7 mouse cellular contexts compared by ENCODE assay signal in genomic region chr16:45120844-45121425, GRCm38 (mm10). TPM values are rescaled to one million over a fixed set of nuclear protein-coding genes. Genes with fewer than 3 reads are reported as not detected.
DNase-seq lines count a peak whose midpoint lies in the region; ATAC-seq lines count a peak whose summit lies in the region.

No protein-coding gene starts in this region.

- peak; percentile 42; the same call in 1 of the 2 replicates for ATAC-seq in heart, embryonic 12.5 days (ENCODE audit: insufficient number of reproducible peaks, low FRiP score)

- peak; percentile 17 for DNase-seq in retina, postnatal 1 day
- no peak for DNase-seq in retina, embryonic 14.5 days (ENCODE audit: low spot score)
- DNase-seq in cerebellum, adult 9-10 months = peak; percentile 70
- peak; percentile 53 to 80 for DNase-seq in kidney, postnatal 36 days
- DNase-seq in skeletal muscle tissue, adult 2 months (ENCODE audit: low read depth, low spot score) = peak; percentile 78
- DNase-seq in embryo, embryonic 10 days (ENCODE audit: low spot score) = no peak

- H3K27ac ChIP-seq in heart, embryonic 12.5 days (ENCODE audit: poor library complexity, severe bottlenecking) = peak overlapping the region; percentile 53

- H3K4me2 ChIP-seq in heart, embryonic 12.5 days = no peak overlapping the region

- no peak overlapping the region for H3K9ac ChIP-seq in heart, embryonic 12.5 days

- H3K4me3 ChIP-seq in heart, embryonic 12.5 days = no peak overlapping the region

- 28% methylated on average over 5 of the region's 5 CpGs for WGBS in heart, embryonic 12.5 days

- no peaks in the 10 kb centered on the region for H3K9me3 ChIP-seq in heart, embryonic 12.5 days (replicated peaks)

- no peaks in the 10 kb centered on the region for H3K27me3 ChIP-seq in heart, embryonic 12.5 days (replicated peaks)

- peaks cover 39% of the 10 kb centered on the region for H3K36me3 ChIP-seq in heart, embryonic 12.5 days

- peaks cover 20% of the 10 kb centered on the region for H3K4me1 ChIP-seq in heart, embryonic 12.5 days (replicated peaks)

RNA-seq across cellular contexts. Expression of gene Ccdc80, which starts 27.7 kb away (rescaled TPM):
- polyA plus RNA-seq in heart, embryonic 12.5 days (2016; fragmentation: Nextera tagmentation; extraction: Ambion mirVana) = 102 TPM in 2 replicates

RNA-seq across cellular contexts. Expression of gene Slc35a5, which starts 37.6 kb away (rescaled TPM):
- polyA plus RNA-seq in heart, embryonic 12.5 days (2016; fragmentation: Nextera tagmentation; extraction: Ambion mirVana) = 15.2 and 19.6 TPM in 2 replicates

RNA-seq across cellular contexts. Expression of gene Atg3, which starts 37.6 kb away (rescaled TPM):
- polyA plus RNA-seq in heart, embryonic 12.5 days (2016; fragmentation: Nextera tagmentation; extraction: Ambion mirVana) = 31.2 and 35.0 TPM in 2 replicates

Comparison
In these comparisons a context has a peak if more than half of its experiments do, and no peak if none do; other contexts are left out.
1. DNase-seq: peak in retina, postnatal 1 day (single experiment), cerebellum, adult 9-10 months (single experiment), kidney, postnatal 36 days (2 of 2) and skeletal muscle tissue, adult 2 months (single experiment); none in retina, embryonic 14.5 days (single experiment) and embryo, embryonic 10 days (single experiment).